Mouse (Mus musculus) midbrain, embryonic 11.5 days (tissue): ENCODE measurements at regions not wholly inside any gene's neighbourhood (a gene's known extent, or its start where the extent isn't known, plus 50 kb on each side); places are given as distances from the start of the nearest gene placed in this dataset.

Experiments
- ATAC-seq: fragments of 200-750 bp; cut with Nextera tagmentation; 2 replicates; pipeline ENCODE4 v1.8.0; 2017; ENCODE audit warnings: moderate TSS enrichment, moderate library complexity; ENCODE audit not compliant: low FRiP score
- DNase-seq: peaks from one replicate; pipeline ENCODE4 v3.0.0; 2015; ENCODE audit warnings: low spot score; ENCODE audit errors: missing footprints
- H3K27ac ChIP-seq: fragments of 300-500 bp; sonication (generic); 2 replicates; pipeline ENCODE4 v1.5.1; 2014; ENCODE audit warnings: low read depth, low read length
- H3K27me3 ChIP-seq: fragments of 300-500 bp; sonication (generic); 2 replicates; pipeline ENCODE4 v1.6.1; 2014; ENCODE audit warnings: mild to moderate bottlenecking, low read length, moderate library complexity, mixed read lengths; ENCODE audit not compliant: control insufficient read depth, insufficient read depth
- H3K36me3 ChIP-seq: fragments of 300-500 bp; sonication (generic); 2 replicates; pipeline ENCODE4 v1.6.1; 2014; ENCODE audit warnings: mild to moderate bottlenecking, low read length, moderate library complexity, mixed read lengths; ENCODE audit not compliant: control insufficient read depth, insufficient read depth
- H3K4me1 ChIP-seq: fragments of 300-500 bp; sonication (generic); 2 replicates; pipeline ENCODE4 v1.6.1; 2014; ENCODE audit warnings: low read length; ENCODE audit not compliant: control insufficient read depth, insufficient read depth
- H3K4me2 ChIP-seq: fragments of 300-500 bp; sonication (generic); 2 replicates; pipeline ENCODE4 v1.6.1; 2014; ENCODE audit warnings: mild to moderate bottlenecking, moderate library complexity
- H3K4me3 ChIP-seq: fragments of 300-500 bp; sonication (generic); 2 replicates; pipeline ENCODE4 v1.5.1; 2014; ENCODE audit warnings: low read depth, low read length
- H3K9ac ChIP-seq: fragments of 300-500 bp; sonication (generic); 2 replicates; pipeline ENCODE4 v1.6.1; 2014; ENCODE audit warnings: low read length
- H3K9me3 ChIP-seq: fragments of 300-500 bp; sonication (generic); 2 replicates; pipeline ENCODE4 v1.6.1; 2016; ENCODE audit warnings: low read length; ENCODE audit not compliant: control insufficient read depth
- WGBS: fragments of 180-500 bp; shearing (Covaris S2); extraction: QIAGEN DNeasy Blood & Tissue Kit; methylation state at CpG from one replicate; pipeline ENCODE4 v1.1.7; 2014; 5-methylcytosine and 5-hydroxymethylcytosine counted together

DNA sequence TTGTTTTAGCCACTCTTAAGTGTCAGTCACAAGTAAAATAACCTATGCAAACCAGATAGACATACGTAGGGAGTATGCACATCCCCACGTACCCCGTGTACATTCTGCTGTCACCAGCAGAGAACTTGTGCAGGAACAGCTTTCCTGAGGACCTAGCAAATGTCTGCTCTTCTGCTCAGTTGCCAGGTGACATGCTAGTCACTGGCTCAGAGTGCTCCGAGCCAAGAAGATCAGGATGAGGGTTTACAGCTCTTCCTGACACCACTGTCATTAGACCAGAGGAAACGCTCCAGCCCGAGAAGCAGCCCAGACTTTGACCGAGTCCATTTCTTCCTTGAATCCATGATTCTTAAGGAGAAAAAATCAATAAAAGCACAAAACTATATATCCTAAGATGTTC is 115.5 kb upstream of the Lpp start:
- 91% methylated on average over 7 of the region's 7 CpGs for WGBS
- no peaks in the 10 kb centered on the region; the same call in 1 of the 2 replicates for H3K4me1 ChIP-seq
- ATAC-seq: no peak

DNA sequence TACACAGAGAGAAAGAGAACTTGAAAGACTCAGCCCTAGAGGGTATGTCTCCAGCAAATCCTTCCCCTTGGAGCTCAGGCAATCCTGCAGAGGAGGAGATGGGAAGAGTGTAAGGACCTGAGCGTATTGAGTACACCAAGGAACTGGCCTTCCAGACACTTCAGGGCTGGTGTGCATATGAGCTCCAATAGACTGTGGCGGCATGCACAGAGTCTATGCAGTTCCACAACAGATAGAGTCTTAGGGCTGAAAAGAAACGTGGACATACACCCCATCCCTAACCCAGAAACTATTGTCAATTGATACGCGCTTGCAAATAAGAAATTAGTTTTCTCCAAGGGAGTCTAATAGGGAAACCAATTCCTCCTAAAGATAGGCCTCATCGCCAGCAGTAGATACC is 130.6 kb upstream of the Lpp start:
- H3K9me3 ChIP-seq: no peaks in the 10 kb centered on the region
- H3K4me2 ChIP-seq: no peak overlapping the region
- H3K36me3 ChIP-seq: no peaks in the 10 kb centered on the region
- H3K27ac ChIP-seq: no peak overlapping the region
- no peaks in the 10 kb centered on the region for H3K27me3 ChIP-seq
- no peak overlapping the region for H3K4me3 ChIP-seq
- no peak overlapping the region for H3K9ac ChIP-seq
- ATAC-seq (no peak), DNase-seq (no peak)
- WGBS: 86% methylated on average over 6 of the region's 6 CpGs
- no peaks in the 10 kb centered on the region for H3K4me1 ChIP-seq

More for the DNA sequence above, 115.5 kb upstream of the Lpp start:
- no peak overlapping the region for H3K4me2 ChIP-seq
- DNase-seq: no peak
- H3K36me3 ChIP-seq: no peaks in the 10 kb centered on the region
- no peaks in the 10 kb centered on the region for H3K27me3 ChIP-seq
- no peak overlapping the region for H3K9ac ChIP-seq
- H3K27ac ChIP-seq: no peak overlapping the region
- no peak overlapping the region for H3K4me3 ChIP-seq
- H3K9me3 ChIP-seq: no peaks in the 10 kb centered on the region

DNA sequence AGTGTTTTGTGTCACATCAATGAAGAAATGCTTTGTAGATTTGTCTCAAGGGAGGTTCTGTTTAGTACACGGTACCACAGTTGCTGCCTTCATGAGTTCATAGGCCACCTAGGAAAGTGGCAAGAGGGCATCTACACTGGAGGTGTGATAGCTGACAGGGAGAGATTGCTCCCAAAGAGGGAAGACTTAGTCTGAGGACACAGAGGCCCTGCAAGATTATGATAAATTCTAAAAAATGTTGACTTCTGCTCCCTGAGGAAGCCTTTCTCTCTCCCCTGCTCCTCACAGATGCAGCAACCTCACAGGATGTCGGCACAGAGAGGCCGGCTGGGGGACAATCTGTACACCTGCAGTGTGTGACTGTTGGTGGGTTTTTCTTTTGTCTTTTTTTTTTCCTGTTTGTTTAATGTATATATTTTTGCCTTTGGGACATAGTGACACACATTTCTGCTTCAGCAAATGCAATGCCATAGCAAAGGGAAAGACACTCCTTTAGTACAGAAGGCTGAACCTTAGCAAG is 133.5 kb upstream of the Lpp start:
- no peak for DNase-seq
- Histone ChIP-seq H3K27ac (no peak overlapping the region), H3K36me3 (no peaks in the 10 kb centered on the region), H3K4me1 (no peaks in the 10 kb centered on the region), H3K9ac (no peak overlapping the region), H3K9me3 (no peaks in the 10 kb centered on the region), H3K4me3 (no peak overlapping the region), H3K27me3 (no peaks in the 10 kb centered on the region), H3K4me2 (no peak overlapping the region)
- 89% methylated on average over 3 of the region's 3 CpGs for WGBS
- no peak for ATAC-seq

DNA sequence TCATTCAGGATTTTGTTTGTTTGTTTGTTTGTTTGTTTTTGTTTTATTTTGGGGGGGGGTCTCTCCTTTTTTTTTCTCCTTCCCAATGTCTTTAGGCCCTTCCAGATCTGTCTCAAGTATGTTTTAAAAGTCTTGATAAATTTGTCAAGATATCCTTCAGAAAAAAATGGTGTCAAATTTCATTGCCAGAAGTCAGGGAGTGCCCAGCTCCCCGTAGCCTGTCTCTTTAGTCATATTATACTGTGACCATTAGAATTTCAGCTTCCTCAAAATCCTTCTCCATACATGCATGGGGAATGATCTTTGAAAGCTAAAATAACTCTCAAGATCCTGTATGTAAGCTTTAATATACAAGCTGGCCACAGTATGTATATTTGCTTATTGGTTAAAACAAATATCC is 134.3 kb upstream of the Lpp start:
- ATAC-seq: no peak
- H3K27ac ChIP-seq: no peak overlapping the region
- WGBS: 58% methylated on average over 1 of the region's 1 CpGs

DNA sequence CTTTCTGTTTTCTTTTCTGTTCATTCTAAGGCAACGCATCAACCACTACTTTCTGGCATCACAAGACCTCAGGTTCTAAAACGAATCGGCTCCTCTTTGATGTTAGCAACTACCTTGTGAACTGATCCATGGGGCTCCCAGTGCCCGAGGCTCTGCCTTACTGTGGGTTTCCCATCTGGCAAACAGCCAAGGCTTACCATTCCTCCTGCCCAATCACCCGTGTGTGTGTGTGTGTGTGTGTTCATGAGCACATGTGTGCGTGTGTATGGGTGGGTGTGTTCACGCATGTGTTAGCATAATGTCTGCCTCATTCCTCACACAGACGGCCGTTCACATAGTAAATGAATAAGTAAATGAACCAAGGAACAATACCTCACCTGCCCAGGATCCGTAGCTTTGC is 138.3 kb upstream of the Lpp start:
- WGBS: 84% methylated on average over 10 of the region's 10 CpGs
- DNase-seq (no peak), ATAC-seq (no peak)
- no peaks in the 10 kb centered on the region for H3K36me3 ChIP-seq
- no peak overlapping the region for H3K4me3 ChIP-seq
- no peaks in the 10 kb centered on the region for H3K4me1 ChIP-seq
- no peaks in the 10 kb centered on the region for H3K27me3 ChIP-seq
- no peak overlapping the region for H3K27ac ChIP-seq
- no peaks in the 10 kb centered on the region for H3K9me3 ChIP-seq
- no peak overlapping the region for H3K4me2 ChIP-seq
- H3K9ac ChIP-seq: no peak overlapping the region

More for the DNA sequence above, 134.3 kb upstream of the Lpp start:
- H3K4me1 ChIP-seq: no peaks in the 10 kb centered on the region
- H3K9ac ChIP-seq: no peak overlapping the region
- no peaks in the 10 kb centered on the region for H3K27me3 ChIP-seq
- H3K4me2 ChIP-seq: no peak overlapping the region
- H3K9me3 ChIP-seq: no peaks in the 10 kb centered on the region
- H3K4me3 ChIP-seq: no peak overlapping the region
- no peaks in the 10 kb centered on the region for H3K36me3 ChIP-seq
- no peak for DNase-seq

DNA sequence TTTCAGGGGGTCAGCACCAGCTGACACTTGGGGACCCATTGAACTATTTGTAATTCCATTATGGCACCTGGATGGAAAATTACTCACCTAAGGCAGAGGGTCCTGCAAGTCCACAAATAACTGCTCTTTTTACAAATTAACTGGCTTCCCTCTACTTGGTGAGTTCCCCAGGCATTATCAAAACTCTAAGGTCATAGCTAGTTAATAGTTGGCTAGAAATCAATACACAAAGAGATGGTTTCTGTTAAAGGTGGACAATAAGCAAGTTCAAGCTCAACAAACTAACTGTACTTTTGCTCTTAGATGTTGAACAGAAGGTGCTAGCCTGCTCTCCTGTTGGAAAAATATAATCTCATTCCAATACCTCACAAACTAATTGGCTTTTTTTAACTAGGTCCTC is 138.7 kb upstream of the Lpp start:
- Histone ChIP-seq H3K9me3 (no peaks in the 10 kb centered on the region), H3K9ac (no peak overlapping the region), H3K27me3 (no peaks in the 10 kb centered on the region), H3K4me3 (no peak overlapping the region), H3K36me3 (no peaks in the 10 kb centered on the region), H3K4me2 (no peak overlapping the region), H3K4me1 (no peaks in the 10 kb centered on the region), H3K27ac (no peak overlapping the region)
- DNase-seq (no peak), ATAC-seq (no peak)

DNA sequence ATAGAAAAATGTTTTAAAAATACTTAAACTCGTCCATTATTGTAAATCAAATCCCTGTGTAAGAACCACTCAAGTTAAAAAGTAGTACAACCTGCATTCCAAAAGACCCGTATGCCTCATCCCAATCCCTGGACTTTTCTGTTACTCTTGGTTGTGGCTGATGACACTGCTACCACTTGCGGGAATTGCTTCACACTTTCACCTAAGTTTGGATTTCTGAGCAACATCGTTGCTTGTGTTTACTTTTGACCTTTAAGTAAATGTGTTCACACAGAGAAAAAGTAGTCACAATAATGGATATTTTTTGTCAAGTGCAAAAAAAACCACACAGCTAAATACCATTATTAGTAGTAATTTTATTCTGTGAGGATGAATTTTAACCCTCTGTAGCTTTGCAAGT is 139.2 kb upstream of the Lpp start:
- Histone ChIP-seq H3K4me3 (no peak overlapping the region), H3K9ac (no peak overlapping the region), H3K4me1 (no peaks in the 10 kb centered on the region), H3K4me2 (no peak overlapping the region), H3K27ac (no peak overlapping the region), H3K9me3 (no peaks in the 10 kb centered on the region), H3K27me3 (no peaks in the 10 kb centered on the region), H3K36me3 (no peaks in the 10 kb centered on the region)
- ATAC-seq: no peak
- no peak for DNase-seq
- 83% methylated on average over 4 of the region's 4 CpGs for WGBS

DNA sequence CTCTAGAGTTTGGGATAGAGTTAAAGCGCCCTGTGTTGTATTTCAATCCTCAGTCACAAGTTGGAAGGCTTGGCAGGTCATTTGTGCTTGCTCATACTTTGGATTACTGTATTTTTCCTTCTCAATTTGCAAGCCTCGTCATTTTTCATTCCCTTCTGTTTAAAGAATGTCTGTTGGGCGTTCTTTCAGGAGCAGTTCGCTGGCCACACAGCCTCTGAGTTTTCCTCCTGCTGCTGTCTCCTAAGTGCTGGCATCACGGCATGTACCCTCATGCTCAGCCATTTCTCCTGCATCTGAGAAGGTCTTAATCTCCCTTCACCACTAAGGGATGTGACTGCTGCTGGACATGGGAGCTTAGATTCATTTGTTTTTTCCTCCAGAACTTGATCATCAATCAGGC is 146.0 kb upstream of the Lpp start:
- no peak overlapping the region for H3K4me3 ChIP-seq
- H3K4me1 ChIP-seq: no peaks in the 10 kb centered on the region
- no peak for DNase-seq
- no peaks in the 10 kb centered on the region for H3K27me3 ChIP-seq
- H3K27ac ChIP-seq: no peak overlapping the region
- no peaks in the 10 kb centered on the region for H3K9me3 ChIP-seq
- H3K9ac ChIP-seq: no peak overlapping the region
- no peak overlapping the region for H3K4me2 ChIP-seq
- H3K36me3 ChIP-seq: no peaks in the 10 kb centered on the region
- 87% methylated on average over 5 of the region's 5 CpGs for WGBS
- no peak for ATAC-seq

DNA sequence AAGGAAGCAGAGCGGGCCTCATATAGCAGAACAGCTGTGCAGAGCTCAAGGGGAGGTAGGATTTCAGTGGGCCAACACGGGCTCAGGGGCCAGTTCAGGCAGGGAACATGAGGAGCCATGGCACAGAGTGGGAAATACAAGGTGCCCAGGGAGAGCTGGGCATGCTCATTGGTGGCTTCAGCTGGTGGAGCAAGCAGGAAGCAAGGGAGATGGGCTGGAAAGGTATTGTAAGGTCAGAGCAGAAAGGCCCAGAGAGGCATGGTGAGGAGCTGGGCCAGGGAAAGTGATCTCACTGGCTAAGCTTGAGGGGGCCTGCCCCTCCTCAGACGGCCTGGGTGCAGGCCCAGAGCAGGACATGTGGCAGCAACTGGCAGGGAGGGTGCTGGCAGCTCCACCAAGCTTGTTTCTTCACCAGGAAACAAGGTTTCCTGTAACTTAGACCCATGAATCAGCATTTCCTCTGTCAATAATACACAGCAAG is 155.2 kb upstream of the Lpp start:
- H3K4me2 ChIP-seq: no peak overlapping the region
- H3K27me3 ChIP-seq: no peaks in the 10 kb centered on the region
- ATAC-seq (no peak), DNase-seq (no peak)
- 83% methylated on average over 3 of the region's 3 CpGs for WGBS
- no peak overlapping the region for H3K9ac ChIP-seq
- no peak overlapping the region for H3K27ac ChIP-seq
- no peak overlapping the region for H3K4me3 ChIP-seq
- H3K36me3 ChIP-seq: no peaks in the 10 kb centered on the region
- no peaks in the 10 kb centered on the region for H3K9me3 ChIP-seq
- no peaks in the 10 kb centered on the region for H3K4me1 ChIP-seq

DNA sequence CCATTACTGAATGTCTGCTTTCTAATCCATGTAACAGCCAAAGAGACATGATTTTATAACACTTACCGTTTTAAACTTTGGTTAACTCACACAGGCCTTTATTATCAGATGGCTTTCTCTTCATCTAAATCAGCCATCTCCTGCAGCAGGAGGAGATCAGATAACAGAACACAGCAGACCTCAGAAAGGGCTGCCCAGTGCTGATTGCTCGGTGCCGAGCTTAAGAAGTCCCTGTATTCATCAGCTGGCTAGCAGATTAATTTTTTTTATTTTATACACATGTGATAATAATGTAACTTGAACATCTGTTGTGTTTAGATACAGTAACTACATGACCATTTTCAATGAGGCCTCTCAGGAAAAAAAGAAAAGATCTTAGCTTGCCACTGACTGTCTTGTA is 155.9 kb upstream of the Lpp start:
- no peak for DNase-seq
- no peak overlapping the region for H3K4me3 ChIP-seq
- no peaks in the 10 kb centered on the region for H3K9me3 ChIP-seq
- H3K4me1 ChIP-seq: no peaks in the 10 kb centered on the region
- no peaks in the 10 kb centered on the region for H3K27me3 ChIP-seq
- no peaks in the 10 kb centered on the region for H3K36me3 ChIP-seq
- ATAC-seq: no peak
- H3K4me2 ChIP-seq: no peak overlapping the region
- no peak overlapping the region for H3K9ac ChIP-seq
- WGBS: 84% methylated on average over 3 of the region's 3 CpGs
- no peak overlapping the region for H3K27ac ChIP-seq
